Mouse (Mus musculus): Measurements from ENCODE around the gene Slco2b1. TPM values are rescaled to one million over a fixed set of nuclear protein-coding genes. Genes with fewer than 3 reads are reported as not detected.
"Not testable (repeated sequence)": the region's sequence is repeated elsewhere in the genome, so short reads cannot be mapped to it uniquely, and the experiment has no call there.

The Slco2b1 gene
- polyA plus RNA-seq, 1 experiment from 2014 or later = 0.36 TPM

DNA sequence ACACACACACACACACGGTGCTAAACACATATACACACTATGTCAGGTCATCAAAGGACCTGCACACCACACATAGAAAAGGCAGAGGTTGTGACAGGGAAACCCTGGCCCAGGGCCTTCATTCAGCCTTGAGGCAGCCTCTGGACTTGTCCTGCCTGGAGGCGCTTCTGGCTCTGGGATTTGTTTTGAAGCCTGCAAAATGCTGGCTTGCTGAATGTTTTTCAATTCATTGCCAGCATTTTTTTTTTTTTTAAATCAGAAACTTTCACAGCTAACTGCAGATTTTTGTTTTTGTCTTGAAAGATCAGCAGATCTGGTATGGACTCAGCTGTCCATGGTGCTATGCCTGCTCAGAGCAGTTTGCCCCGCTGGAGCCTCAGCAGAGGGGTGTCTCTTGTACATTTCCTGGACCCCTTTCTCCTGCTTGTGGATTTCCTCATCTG lies 11.4 kb downstream of the Slco2b1 start:
- H3K4me1 ChIP-seq (ENCODE audit: control insufficient read depth, insufficient read depth, low read length) = no peaks in the 10 kb centered on the region
- WGBS (ENCODE audit: insufficient replicate concordance) = 75% methylated on average over 3 of the region's 3 CpGs
- no peaks in the 10 kb centered on the region for H3K9me3 ChIP-seq (replicated peaks; ENCODE audit: control insufficient read depth, low read length)
- H3K27ac ChIP-seq (ENCODE audit: low read depth, low read length) = no peak overlapping the region
- no peak overlapping the region for H3K4me2 ChIP-seq
- H3K36me3 ChIP-seq (ENCODE audit: control insufficient read depth, insufficient read depth, low read length) = no peaks in the 10 kb centered on the region
- no peak overlapping the region for H3K9ac ChIP-seq (ENCODE audit: low read depth, low read length)
- H3K27me3 ChIP-seq (ENCODE audit: control insufficient read depth, insufficient read depth, low read length) = no peaks in the 10 kb centered on the region; the same call in none of the 2 replicates
- no peak overlapping the region for H3K4me3 ChIP-seq (ENCODE audit: low read depth, low read length)
- no peak for ATAC-seq (replicated peaks; ENCODE audit: insufficient number of reproducible peaks, low FRiP score, low TSS enrichment)

DNA sequence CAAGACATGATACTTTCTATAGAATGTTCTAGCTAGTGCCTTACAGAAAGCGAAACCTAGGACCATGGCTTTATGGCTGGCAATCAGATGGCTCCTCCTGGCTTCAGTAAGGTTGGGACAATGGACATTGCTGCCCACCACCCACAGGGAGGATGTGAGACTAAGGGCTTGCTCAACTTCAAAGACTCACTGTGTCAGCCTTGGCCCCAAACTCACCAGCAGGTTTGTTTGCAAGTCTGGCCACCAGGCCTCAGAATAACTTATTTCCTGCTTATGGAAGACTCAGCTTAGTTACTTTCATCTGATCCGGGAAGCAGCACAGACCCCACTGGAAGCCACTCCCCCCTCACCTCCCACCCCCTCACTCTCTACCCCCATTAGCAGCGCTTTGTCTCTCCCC lies 12.0 kb downstream of the Slco2b1 start:
- Histone ChIP-seq H3K36me3 (ENCODE audit: control insufficient read depth, insufficient read depth, low read length) (no peaks in the 10 kb centered on the region), H3K27me3 (ENCODE audit: control insufficient read depth, insufficient read depth, low read length) (peaks cover under 1% of the 10 kb centered on the region; the same call in 1 of the 2 replicates), H3K4me2 (no peak overlapping the region), H3K27ac (ENCODE audit: low read depth, low read length) (no peak overlapping the region), H3K9me3 (replicated peaks; ENCODE audit: control insufficient read depth, low read length) (no peaks in the 10 kb centered on the region), H3K4me1 (ENCODE audit: control insufficient read depth, insufficient read depth, low read length) (no peaks in the 10 kb centered on the region), H3K4me3 (ENCODE audit: low read depth, low read length) (no peak overlapping the region), H3K9ac (ENCODE audit: low read depth, low read length) (no peak overlapping the region)
- no peak for ATAC-seq (replicated peaks; ENCODE audit: insufficient number of reproducible peaks, low FRiP score, low TSS enrichment)
- WGBS (ENCODE audit: insufficient replicate concordance) = 39% methylated on average over 3 of the region's 3 CpGs

DNA sequence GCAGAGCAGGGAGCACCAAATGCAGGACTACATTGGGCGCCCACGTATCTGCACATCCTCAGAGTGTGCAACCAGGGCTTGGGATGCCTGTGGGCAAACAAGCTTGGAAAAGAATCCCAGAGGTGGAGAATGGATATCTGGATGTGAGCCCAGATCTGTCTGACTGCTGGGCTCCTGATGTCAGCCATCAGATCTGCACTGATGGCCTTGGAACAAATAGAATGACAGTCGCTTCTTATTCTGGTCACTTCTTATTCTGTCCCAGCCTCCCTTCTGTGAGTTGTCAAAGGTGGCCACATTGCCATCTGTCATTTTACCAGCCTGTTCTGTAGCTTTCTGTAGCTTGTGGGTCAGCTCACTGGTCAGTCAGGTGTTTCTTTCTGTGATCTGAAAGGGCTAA lies 12.6 kb downstream of the Slco2b1 start:
- H3K36me3 ChIP-seq (ENCODE audit: control insufficient read depth, insufficient read depth, low read length) = no peaks in the 10 kb centered on the region
- no peak overlapping the region for H3K9ac ChIP-seq (ENCODE audit: low read depth, low read length)
- peaks cover 3% of the 10 kb centered on the region; the same call in 1 of the 2 replicates for H3K27me3 ChIP-seq (ENCODE audit: control insufficient read depth, insufficient read depth, low read length)

DNA sequence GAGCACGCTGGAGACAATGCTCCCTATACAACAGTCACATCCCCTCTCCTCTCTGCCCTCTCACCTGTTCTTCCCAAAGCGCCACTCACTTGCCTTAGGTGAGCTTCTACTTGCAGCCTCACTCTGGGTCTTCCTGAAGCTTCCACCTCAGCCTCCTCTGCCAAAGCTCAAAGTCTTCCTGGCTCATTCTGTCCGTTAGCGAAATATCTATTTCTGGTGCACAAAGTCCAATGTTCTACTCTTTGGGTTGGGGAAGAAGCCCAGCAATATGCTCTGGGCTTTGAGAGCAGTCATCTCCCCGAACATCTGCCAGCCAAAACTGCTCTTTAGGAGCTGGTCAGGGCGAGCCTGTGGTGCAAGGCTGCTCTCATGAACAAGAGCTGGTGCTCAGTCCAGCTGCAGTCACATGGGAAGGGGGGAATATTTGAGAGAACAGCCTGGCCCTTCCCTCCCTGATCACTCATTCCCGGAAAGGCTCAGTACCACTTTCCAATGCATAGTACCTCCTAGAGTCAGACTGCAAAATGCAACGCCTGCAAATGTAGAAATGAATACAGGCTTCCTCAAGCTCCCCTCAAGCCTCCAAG lies 15.6 kb downstream of the Slco2b1 start:
- 82% methylated on average over 8 of the region's 8 CpGs for WGBS (ENCODE audit: insufficient replicate concordance)
- ATAC-seq (replicated peaks; ENCODE audit: insufficient number of reproducible peaks, low FRiP score, low TSS enrichment) = no peak

More for the DNA sequence above, 12.6 kb downstream of the Slco2b1 start:
- Histone ChIP-seq H3K27ac (ENCODE audit: low read depth, low read length) (no peak overlapping the region), H3K4me2 (no peak overlapping the region), H3K4me1 (ENCODE audit: control insufficient read depth, insufficient read depth, low read length) (no peaks in the 10 kb centered on the region), H3K4me3 (ENCODE audit: low read depth, low read length) (no peak overlapping the region), H3K9me3 (replicated peaks; ENCODE audit: control insufficient read depth, low read length) (no peaks in the 10 kb centered on the region)
- 80% methylated on average over 3 of the region's 3 CpGs for WGBS (ENCODE audit: insufficient replicate concordance)
- no peak for ATAC-seq (replicated peaks; ENCODE audit: insufficient number of reproducible peaks, low FRiP score, low TSS enrichment)

DNA sequence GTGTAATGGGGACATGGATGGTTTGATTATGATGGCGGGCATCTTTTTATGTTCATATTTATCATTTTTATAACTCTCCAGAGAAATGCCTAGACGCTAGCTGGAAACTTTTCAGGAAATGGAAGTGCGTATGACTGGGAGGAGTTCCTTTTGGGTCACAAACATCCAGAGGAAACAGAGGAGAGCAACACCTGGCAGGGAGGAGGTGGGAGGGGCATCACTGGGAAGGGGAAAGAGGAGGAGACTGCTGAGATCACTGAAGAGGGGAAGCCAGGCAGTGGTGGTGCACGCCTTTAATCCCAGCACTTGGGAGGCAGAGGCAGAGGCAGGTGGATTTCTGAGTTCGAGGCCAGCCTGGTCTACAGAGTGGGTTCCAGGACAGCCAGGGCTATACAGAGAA lies 16.7 kb downstream of the Slco2b1 start:
- not testable (repeated sequence) for H3K9ac ChIP-seq (ENCODE audit: low read depth, low read length); H3K4me1 ChIP-seq (ENCODE audit: control insufficient read depth, insufficient read depth, low read length); H3K27ac ChIP-seq (ENCODE audit: low read depth, low read length); H3K27me3 ChIP-seq (ENCODE audit: control insufficient read depth, insufficient read depth, low read length); H3K36me3 ChIP-seq (ENCODE audit: control insufficient read depth, insufficient read depth, low read length); H3K4me2 ChIP-seq; ATAC-seq (replicated peaks; ENCODE audit: insufficient number of reproducible peaks, low FRiP score, low TSS enrichment); H3K4me3 ChIP-seq (ENCODE audit: low read depth, low read length); H3K9me3 ChIP-seq (replicated peaks; ENCODE audit: control insufficient read depth, low read length)
- 71% methylated on average over 4 of the region's 5 CpGs for WGBS (ENCODE audit: insufficient replicate concordance)

More for the DNA sequence above, 15.6 kb downstream of the Slco2b1 start:
- Histone ChIP-seq H3K27me3 (ENCODE audit: control insufficient read depth, insufficient read depth, low read length) (peaks cover 3% of the 10 kb centered on the region; the same call in 1 of the 2 replicates), H3K9me3 (replicated peaks; ENCODE audit: control insufficient read depth, low read length) (no peaks in the 10 kb centered on the region), H3K4me2 (no peak overlapping the region), H3K36me3 (ENCODE audit: control insufficient read depth, insufficient read depth, low read length) (no peaks in the 10 kb centered on the region), H3K4me3 (ENCODE audit: low read depth, low read length) (no peak overlapping the region), H3K9ac (ENCODE audit: low read depth, low read length) (no peak overlapping the region), H3K4me1 (ENCODE audit: control insufficient read depth, insufficient read depth, low read length) (no peaks in the 10 kb centered on the region), H3K27ac (ENCODE audit: low read depth, low read length) (no peak overlapping the region)

DNA sequence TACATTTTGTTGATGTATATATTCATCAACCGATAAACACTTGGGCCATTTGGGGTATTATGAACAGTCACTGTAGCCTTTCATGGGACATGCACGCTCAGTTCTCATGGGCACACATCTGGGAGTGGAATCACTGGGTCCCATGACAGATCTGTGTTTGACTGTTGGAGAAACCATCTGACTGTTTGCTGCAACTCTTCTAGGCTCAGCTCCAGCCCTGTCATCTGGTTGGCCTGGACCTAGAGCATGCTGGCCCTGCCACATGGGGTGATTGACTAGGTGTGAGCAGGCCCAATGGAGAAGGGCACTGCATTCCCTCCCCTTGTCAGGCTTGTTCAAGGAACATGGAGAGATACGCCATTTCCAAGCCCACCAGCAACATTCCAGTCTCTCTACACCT lies 17.2 kb downstream of the Slco2b1 start:
- Histone ChIP-seq H3K9me3 (replicated peaks; ENCODE audit: control insufficient read depth, low read length) (no peaks in the 10 kb centered on the region), H3K9ac (ENCODE audit: low read depth, low read length) (no peak overlapping the region), H3K4me1 (ENCODE audit: control insufficient read depth, insufficient read depth, low read length) (no peaks in the 10 kb centered on the region), H3K4me3 (ENCODE audit: low read depth, low read length) (no peak overlapping the region), H3K27me3 (ENCODE audit: control insufficient read depth, insufficient read depth, low read length) (peaks cover 3% of the 10 kb centered on the region; the same call in 1 of the 2 replicates), H3K4me2 (no peak overlapping the region), H3K36me3 (ENCODE audit: control insufficient read depth, insufficient read depth, low read length) (no peaks in the 10 kb centered on the region), H3K27ac (ENCODE audit: low read depth, low read length) (no peak overlapping the region)
- ATAC-seq (replicated peaks; ENCODE audit: insufficient number of reproducible peaks, low FRiP score, low TSS enrichment) = no peak
- WGBS (ENCODE audit: insufficient replicate concordance) = 79% methylated on average over 3 of the region's 3 CpGs

DNA sequence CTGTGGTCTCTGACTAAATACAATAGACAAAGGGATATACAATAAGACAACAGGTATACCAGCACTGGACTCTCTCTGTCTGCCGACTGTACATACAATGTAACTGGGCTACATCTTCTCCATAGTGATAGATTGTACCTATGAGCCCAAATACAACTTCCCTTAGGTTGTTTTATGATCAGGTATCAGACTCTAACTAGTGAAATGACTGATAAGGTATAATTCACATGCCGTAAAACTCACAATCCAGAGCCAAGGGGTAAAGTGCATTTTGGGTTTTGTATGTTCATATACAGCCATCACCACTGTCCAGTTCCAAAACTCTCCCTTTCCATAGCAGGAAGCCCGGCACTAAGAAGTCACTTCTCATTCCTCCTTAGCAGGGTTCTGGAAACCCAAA lies 17.8 kb downstream of the Slco2b1 start:
- no peak overlapping the region for H3K9ac ChIP-seq (ENCODE audit: low read depth, low read length)
- no peak for ATAC-seq (replicated peaks; ENCODE audit: insufficient number of reproducible peaks, low FRiP score, low TSS enrichment)
- H3K36me3 ChIP-seq (ENCODE audit: control insufficient read depth, insufficient read depth, low read length) = no peaks in the 10 kb centered on the region
- H3K4me3 ChIP-seq (ENCODE audit: low read depth, low read length) = no peak overlapping the region
- no peaks in the 10 kb centered on the region for H3K4me1 ChIP-seq (ENCODE audit: control insufficient read depth, insufficient read depth, low read length)
- H3K4me2 ChIP-seq = no peak overlapping the region
- 82% methylated on average over 3 of the region's 3 CpGs for WGBS (ENCODE audit: insufficient replicate concordance)
- H3K27ac ChIP-seq (ENCODE audit: low read depth, low read length) = no peak overlapping the region
- peaks cover 6% of the 10 kb centered on the region; the same call in 1 of the 2 replicates for H3K27me3 ChIP-seq (ENCODE audit: control insufficient read depth, insufficient read depth, low read length)
- no peaks in the 10 kb centered on the region for H3K9me3 ChIP-seq (replicated peaks; ENCODE audit: control insufficient read depth, low read length)

DNA sequence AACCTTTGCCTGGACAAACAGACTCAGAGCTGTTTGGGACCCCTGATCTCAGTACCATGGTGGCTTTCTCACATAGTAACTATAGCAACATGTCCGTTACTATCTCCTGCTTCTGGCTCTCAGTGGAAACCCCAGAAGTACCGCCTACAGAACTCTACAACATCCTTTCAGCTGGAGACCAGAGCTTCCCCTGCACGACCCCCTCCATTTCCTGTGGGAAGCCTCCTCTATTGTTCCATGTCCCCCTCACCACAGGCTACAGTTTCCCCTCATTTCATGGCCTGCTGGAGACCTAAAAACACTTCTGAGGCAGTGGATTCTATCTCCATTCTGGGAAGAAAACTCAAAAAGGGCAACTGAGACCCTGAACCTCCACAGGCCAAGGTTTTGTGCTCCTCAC lies 18.7 kb downstream of the Slco2b1 start:
- WGBS (ENCODE audit: insufficient replicate concordance) = 56% methylated on average over 3 of the region's 3 CpGs

DNA sequence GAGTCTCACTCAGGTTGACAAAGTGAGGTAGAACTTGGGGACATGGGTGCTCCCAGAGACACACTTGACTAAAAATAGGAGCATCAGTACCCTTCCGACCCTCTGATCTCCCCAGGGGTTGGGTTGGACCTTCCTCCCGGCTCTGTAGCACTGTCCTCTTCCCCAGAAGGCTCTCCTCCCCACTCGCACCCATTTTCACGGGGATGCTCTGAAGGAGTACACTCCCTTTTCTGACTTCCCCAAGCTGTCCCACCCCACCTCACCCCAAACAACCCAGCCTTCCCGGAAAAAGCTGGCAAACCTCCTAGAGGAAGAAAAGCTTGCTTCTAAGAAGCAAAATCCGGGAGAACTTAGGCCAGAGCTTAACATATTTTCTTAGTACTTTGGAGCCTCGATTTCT lies 20.3 kb downstream of the Slco2b1 start:
- H3K9me3 ChIP-seq (replicated peaks; ENCODE audit: control insufficient read depth, low read length) = no peaks in the 10 kb centered on the region
- ATAC-seq (replicated peaks; ENCODE audit: insufficient number of reproducible peaks, low FRiP score, low TSS enrichment) = no peak
- H3K4me1 ChIP-seq (ENCODE audit: control insufficient read depth, insufficient read depth, low read length) = no peaks in the 10 kb centered on the region
- no peak overlapping the region for H3K9ac ChIP-seq (ENCODE audit: low read depth, low read length)
- no peaks in the 10 kb centered on the region for H3K36me3 ChIP-seq (ENCODE audit: control insufficient read depth, insufficient read depth, low read length)
- H3K4me2 ChIP-seq = no peak overlapping the region
- H3K27ac ChIP-seq (ENCODE audit: low read depth, low read length) = no peak overlapping the region
- 58% methylated on average over 7 of the region's 7 CpGs for WGBS (ENCODE audit: insufficient replicate concordance)
- no peak overlapping the region for H3K4me3 ChIP-seq (ENCODE audit: low read depth, low read length)
- H3K27me3 ChIP-seq (ENCODE audit: control insufficient read depth, insufficient read depth, low read length) = 0 out of 2 replicates have a peak, but pooled peaks cover 6% of the 10 kb centered on the region

More for the DNA sequence above, 18.7 kb downstream of the Slco2b1 start:
- no peaks in the 10 kb centered on the region for H3K36me3 ChIP-seq (ENCODE audit: control insufficient read depth, insufficient read depth, low read length)
- H3K9ac ChIP-seq (ENCODE audit: low read depth, low read length) = no peak overlapping the region
- H3K27me3 ChIP-seq (ENCODE audit: control insufficient read depth, insufficient read depth, low read length) = peaks cover 6% of the 10 kb centered on the region; the same call in 1 of the 2 replicates
- no peak overlapping the region for H3K4me2 ChIP-seq
- H3K4me1 ChIP-seq (ENCODE audit: control insufficient read depth, insufficient read depth, low read length) = no peaks in the 10 kb centered on the region
- no peak overlapping the region for H3K27ac ChIP-seq (ENCODE audit: low read depth, low read length)
- no peak overlapping the region for H3K4me3 ChIP-seq (ENCODE audit: low read depth, low read length)
- H3K9me3 ChIP-seq (replicated peaks; ENCODE audit: control insufficient read depth, low read length) = no peaks in the 10 kb centered on the region
- no peak for ATAC-seq (replicated peaks; ENCODE audit: insufficient number of reproducible peaks, low FRiP score, low TSS enrichment)

All from heart, embryonic 11.5 days (tissue).